Mouse (Mus musculus): ENCODE measurements at regions not wholly inside any gene's neighbourhood (a gene's known extent, or its start where the extent isn't known, plus 50 kb on each side); places are given as distances from the start of the nearest gene placed in this dataset.

DNA sequence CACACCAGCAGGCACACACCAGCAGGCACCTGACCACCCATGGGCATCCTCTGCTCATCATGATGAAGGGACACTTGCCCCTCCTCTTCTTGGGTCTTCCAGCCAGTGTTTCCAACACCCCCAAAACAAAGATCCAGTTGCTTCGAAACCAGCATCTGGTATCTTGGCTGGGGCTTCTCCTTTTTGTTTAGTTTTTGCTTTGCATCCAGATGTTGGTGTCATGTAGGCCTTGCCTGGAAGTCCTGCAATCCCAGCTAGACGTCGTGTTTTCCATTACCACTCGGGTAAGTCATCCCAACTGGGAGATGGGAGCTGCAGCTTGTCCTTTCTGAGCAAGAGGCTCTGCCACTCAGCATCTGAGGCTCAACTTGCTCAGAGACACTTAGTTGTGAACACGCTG lies 70.6 kb upstream of the Tspan2 start:
- in situ Hi-C loops (cut with MboI): no loop called here

DNA sequence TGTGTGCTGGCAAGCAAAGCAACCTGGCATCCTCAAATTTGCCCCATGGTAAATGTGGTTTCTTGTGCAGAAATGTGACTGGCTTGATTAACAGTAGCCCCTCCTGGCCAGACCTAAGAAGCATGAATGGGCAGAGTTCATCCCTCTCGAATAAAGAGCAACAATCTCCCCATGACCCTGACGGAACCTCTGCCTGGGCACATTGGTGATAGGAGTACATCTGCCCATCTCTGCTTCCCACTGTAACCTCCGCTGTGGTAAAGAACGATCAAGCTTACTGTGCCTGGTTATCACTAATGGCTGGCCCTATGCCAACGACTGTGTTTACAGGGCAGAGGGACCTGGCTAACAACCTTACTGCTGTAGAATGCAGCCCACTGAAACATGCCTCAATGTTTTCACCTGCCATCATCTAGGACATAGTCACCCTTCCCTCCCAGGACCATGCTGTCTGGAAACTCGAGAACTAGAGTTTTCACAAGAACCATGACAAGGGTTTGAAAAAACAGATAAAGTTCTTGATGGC lies 69.6 kb upstream of the Tspan2 start:
- in situ Hi-C loops (cut with MboI): no loop called here

DNA sequence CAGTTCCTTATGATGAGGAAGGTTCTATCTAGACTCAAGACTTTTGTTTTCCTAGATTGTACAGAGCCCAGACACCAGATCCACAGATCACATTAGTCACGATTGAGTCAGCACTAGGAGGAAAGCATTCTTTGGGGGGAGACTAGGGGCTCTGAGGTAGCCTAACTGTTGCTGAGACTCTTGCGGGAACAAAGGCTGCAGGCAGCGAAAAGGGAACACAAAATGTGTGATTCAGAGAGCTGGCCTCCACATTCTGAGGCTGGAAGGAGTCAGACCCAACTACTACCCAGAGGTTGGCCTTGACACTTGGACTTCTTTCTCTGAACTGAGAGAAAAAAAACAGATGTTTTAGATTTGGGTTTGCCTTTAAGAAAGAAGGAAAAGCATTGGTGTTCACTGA lies 66.5 kb upstream of the Tspan2 start:
- in situ Hi-C loops (cut with MboI): no loop called here

- in situ Hi-C loops (cut with MboI): no loop called here
Observed at GRCm38 (mm10) chr3:102668556-102668955, 65.8 kb upstream of the Tspan2 start.

GRCm38 (mm10) chr3:102669951-102670350 lies 64.4 kb upstream of the Tspan2 start:
- in situ Hi-C loops (cut with MboI): no loop called here

DNA sequence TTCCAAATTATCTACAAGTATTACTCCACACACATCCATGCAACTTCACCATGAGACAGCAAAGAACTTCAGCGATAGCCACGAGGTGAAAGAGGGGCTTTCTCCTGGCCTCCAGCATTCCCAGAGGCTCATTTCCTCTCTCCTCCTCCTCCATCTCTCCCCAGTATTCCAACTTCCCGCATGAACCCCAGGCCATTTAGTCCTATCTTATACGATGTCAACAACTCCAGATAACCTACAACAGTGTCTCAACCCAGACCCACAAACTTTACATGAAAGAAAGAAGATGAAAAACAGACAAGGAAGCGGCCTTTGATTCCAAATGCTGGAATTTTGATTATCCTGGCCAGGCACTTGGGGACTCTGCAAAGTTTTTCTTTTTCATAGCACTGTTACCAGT lies 63.8 kb upstream of the Tspan2 start:
- in situ Hi-C loops (cut with MboI): no loop called here

GRCm38 (mm10) chr3:102670972-102671371 lies 63.4 kb upstream of the Tspan2 start:
- in situ Hi-C loops (cut with MboI): no loop called here

GRCm38 (mm10) chr3:102673506-102673905 lies 60.8 kb upstream of the Tspan2 start:
- in situ Hi-C loops (cut with MboI): no loop called here

DNA sequence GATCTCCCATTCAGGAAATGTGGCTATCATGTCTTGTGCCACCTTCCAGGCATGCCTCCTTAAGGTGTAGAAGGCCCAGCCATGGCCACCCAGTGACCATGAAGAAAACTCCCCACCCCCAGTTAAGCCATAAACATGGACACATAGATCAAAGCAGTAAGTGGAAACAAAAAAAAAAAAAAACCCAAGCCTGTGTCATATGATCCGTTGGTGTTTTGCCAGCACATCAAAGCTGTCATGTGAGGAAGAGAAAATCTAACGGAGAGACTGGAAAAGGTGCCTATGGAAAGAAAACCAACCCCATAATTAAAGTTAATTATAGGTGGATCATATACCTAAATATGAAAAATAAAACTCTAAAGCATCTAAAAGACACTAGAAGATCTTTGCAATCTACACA lies 60.3 kb upstream of the Tspan2 start:
- in situ Hi-C loops (cut with MboI): no loop called here

- in situ Hi-C loops (cut with MboI): loop anchor here (25.0 kb wide), 1 partner anchor 1190 kb away; no protein-coding TSS in a partner anchor
Observed at GRCm38 (mm10) chr3:102676946-102677534, 57.3 kb upstream of the Tspan2 start.

- in situ Hi-C loops (cut with MboI): loop anchor here (25.0 kb wide), 1 partner anchor 1191 kb away; no protein-coding TSS in a partner anchor
Observed at GRCm38 (mm10) chr3:102678516-102678915, 55.8 kb upstream of the Tspan2 start.

DNA sequence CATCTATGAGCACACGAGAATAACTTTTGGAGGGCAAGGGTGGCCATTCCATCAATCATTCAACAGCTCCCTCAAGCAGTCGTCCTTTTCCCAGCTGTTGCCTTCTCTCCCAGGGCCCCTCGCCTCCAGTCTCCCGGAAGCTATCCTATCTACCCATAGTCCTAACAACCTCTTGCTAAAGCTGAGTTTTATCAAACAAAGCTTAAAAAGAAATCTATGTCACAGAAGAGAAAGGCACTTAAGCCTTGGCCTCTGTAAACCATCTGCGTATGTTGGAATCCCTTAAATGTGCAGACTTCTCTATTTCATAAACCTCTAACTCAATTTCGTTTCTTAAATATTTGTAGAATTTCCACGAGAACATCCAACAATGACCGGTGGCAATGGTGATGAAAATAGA lies 51.9 kb upstream of the Tspan2 start:
- in situ Hi-C loops (cut with MboI): loop anchor here (25.0 kb wide), 1 partner anchor 1195 kb away; no protein-coding TSS in a partner anchor

GRCm38 (mm10) chr3:102683541-102683940 lies 50.8 kb upstream of the Tspan2 start:
- in situ Hi-C loops (cut with MboI): loop anchor here (25.0 kb wide), 1 partner anchor 1196 kb away; no protein-coding TSS in a partner anchor
